Mouse (Mus musculus): ENCODE results near the gene Nkg7. TPM values are rescaled to one million over a fixed set of nuclear protein-coding genes. Genes with fewer than 3 reads are reported as not detected.
A peak's percentile ranks its signal among the peaks of the same experiment; 100 is the strongest.

The Nkg7 gene
- polyA plus RNA-seq, 1 experiment from 2014 or later, result not detected

DNA sequence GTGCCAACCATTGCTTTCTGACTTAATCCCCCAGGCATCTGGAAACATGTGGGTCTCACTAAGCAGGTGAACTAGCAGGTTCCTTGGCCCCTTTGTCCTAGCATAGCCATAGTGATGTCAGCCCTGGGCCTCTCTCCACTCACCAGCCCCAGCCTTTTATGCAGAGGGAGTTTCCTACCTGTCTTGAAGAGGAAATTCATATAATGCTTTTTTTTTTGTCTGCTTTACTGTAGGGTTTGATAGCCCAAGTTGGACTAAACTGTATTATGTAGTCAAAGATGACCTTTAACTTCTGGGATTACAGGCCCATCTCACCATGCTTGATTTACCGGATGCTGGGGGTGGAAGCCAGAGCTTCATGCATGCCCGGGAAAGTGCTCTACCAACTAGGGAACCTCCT lies 12.9 kb downstream of the Nkg7 start:
- peaks cover 4% of the 10 kb centered on the region for H3K4me1 ChIP-seq (replicated peaks)
- no peak overlapping the region for H3K27ac ChIP-seq
- peaks cover 23% of the 10 kb centered on the region for H3K36me3 ChIP-seq
- no peaks in the 10 kb centered on the region for H3K9me3 ChIP-seq
- no peak overlapping the region for H3K4me3 ChIP-seq (replicated peaks)
- 94% methylated on average over 2 of the region's 2 CpGs for WGBS
- H3K9ac ChIP-seq (replicated peaks), result no peak overlapping the region
- H3K4me2 ChIP-seq (replicated peaks), result no peak overlapping the region
- no peaks in the 10 kb centered on the region for H3K27me3 ChIP-seq
- no peak for ATAC-seq

- H3K27me3 ChIP-seq, result no peaks in the 10 kb centered on the region
- H3K27ac ChIP-seq, result no peak overlapping the region
- H3K36me3 ChIP-seq, result peaks cover 40% of the 10 kb centered on the region
- H3K4me3 ChIP-seq (replicated peaks), result no peak overlapping the region
- no peaks in the 10 kb centered on the region for H3K4me1 ChIP-seq (replicated peaks)
- no peak overlapping the region for H3K9ac ChIP-seq (replicated peaks)
- no peak for ATAC-seq
- no peaks in the 10 kb centered on the region for H3K9me3 ChIP-seq
- 93% methylated on average over 11 of the region's 11 CpGs for WGBS
- no peak overlapping the region for H3K4me2 ChIP-seq (replicated peaks)
These were observed 14.9 kb downstream of the Nkg7 start for GRCm38 (mm10) chr7:43451726-43452125.

DNA sequence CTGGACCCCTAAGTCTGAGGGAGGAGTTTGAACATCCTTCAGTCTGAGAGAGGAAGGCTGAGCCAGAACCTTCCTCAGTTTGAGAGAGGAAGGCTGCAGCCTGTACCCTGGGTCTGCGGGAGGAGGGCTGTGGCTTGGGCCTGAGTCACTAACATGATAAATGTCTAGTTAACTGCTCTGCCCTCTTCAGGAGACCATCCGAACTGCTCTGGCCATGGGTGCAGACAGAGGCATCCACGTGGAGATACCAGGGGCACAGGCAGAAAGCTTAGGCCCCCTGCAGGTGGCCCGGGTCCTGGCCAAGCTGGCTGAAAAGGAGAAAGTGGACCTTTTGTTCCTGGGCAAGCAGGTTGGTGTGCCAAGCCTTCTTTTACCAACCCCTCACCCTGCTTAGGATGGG lies 15.7 kb downstream of the Nkg7 start:
- Histone ChIP-seq H3K4me2 (replicated peaks) (no peak overlapping the region), H3K4me1 (replicated peaks) (no peaks in the 10 kb centered on the region), H3K36me3 (peaks cover 49% of the 10 kb centered on the region), H3K9ac (replicated peaks) (no peak overlapping the region), H3K27me3 (no peaks in the 10 kb centered on the region), H3K9me3 (no peaks in the 10 kb centered on the region), H3K27ac (no peak overlapping the region), H3K4me3 (replicated peaks) (no peak overlapping the region)
- 47% methylated on average over 4 of the region's 4 CpGs for WGBS
- peak; percentile 39; the same call in 1 of the 2 replicates for ATAC-seq

DNA sequence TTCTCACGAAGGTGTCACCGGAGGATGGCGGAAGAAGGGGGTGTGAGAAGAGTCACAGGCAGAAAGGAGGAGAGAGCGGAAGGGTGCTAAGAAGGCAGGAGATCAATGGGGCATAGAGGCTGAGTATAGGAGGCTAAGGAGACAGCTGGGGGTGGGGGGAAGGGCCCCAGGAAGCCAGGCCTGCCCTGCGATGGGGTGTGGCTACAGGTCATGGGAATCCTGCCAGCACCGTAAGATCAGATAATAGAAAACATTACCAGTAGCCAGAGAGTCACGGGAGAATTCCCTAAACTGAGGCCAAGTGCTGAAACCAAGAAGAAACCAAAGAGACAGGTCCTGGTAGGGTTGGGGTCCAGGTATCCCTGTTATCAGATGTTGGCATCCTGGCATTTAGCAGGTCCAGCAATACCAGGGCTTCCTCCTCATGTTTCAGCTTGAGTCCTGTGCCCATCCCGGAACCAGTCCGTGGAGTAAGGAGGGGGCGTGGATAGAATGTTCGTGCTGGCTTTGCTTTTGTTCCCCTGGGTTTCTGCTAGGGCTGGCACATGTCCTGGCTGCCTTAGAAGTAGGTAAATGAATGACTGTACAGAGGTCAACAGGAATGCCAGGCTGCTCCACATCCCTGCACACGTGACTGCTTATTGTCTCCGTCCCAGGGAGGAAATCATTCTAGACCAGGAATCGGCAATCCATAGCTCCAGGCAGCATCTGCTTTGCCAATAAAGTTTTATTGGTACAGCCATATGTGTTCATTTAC lies 16.9 kb downstream of the Nkg7 start:
- H3K9me3 ChIP-seq, result no peaks in the 10 kb centered on the region
- H3K36me3 ChIP-seq, result peaks cover 56% of the 10 kb centered on the region
- no peaks in the 10 kb centered on the region for H3K4me1 ChIP-seq (replicated peaks)
- H3K4me2 ChIP-seq (replicated peaks), result no peak overlapping the region
- no peaks in the 10 kb centered on the region for H3K27me3 ChIP-seq
- ATAC-seq, result no peak
- no peak overlapping the region for H3K9ac ChIP-seq (replicated peaks)
- no peak overlapping the region for H3K4me3 ChIP-seq (replicated peaks)
- no peak overlapping the region for H3K27ac ChIP-seq
- 95% methylated on average over 14 of the region's 14 CpGs for WGBS

DNA sequence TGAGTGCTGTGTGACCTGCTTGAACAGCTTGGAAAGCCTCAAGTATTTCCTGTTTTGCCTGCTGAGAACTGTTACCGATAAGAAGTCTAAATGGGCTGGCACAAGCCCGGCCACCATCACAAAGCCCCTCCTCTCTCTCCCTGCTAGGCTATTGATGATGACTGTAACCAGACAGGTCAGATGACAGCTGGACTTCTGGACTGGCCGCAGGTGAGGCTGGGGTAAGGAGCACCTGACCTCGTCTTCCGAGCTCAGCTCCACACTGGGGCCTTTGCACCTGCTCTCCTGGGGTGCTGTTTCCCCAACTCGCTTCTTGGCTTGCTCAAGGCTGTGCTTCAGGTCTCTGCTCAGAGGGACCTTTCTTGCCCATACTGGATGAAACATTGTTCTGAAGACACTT lies 17.5 kb downstream of the Nkg7 start:
- Histone ChIP-seq H3K4me3 (replicated peaks) (no peak overlapping the region), H3K9ac (replicated peaks) (no peak overlapping the region), H3K9me3 (no peaks in the 10 kb centered on the region), H3K4me1 (replicated peaks) (no peaks in the 10 kb centered on the region), H3K4me2 (replicated peaks) (no peak overlapping the region), H3K27ac (no peak overlapping the region), H3K27me3 (no peaks in the 10 kb centered on the region), H3K36me3 (peaks cover 56% of the 10 kb centered on the region)
- 93% methylated on average over 6 of the region's 6 CpGs for WGBS
- no peak for ATAC-seq

DNA sequence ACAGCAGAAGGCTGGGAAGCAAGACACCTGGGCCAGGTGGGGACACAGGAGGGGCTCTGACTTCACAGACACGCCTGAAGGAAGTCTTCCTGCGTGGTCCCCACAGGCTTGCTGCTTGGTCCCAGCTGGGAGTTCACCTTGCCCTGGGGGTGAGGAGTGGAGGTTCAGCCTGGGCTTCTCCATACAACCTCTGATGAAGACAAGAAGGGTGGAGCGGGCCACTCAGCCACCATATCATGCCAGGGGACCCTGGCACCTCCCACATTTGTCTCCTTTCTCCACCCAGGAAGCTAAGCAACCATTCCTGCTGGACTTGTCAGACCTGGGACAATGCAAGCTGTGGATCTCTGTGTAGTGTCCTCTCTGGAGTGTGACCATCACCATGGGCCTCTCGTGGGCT lies 26.0 kb downstream of the Nkg7 start, which contains the start of gene Vsig10l:
Gene Vsig10l, plus strand, starts transcription at position 301 of the 400 bp plus-strand sequence.
- WGBS, result 69% methylated on average over 4 of the region's 4 CpGs
- Histone ChIP-seq H3K4me2 (replicated peaks) (no peak within 1 kb of the TSS), H3K4me3 (replicated peaks) (no peak within 1 kb of the TSS), H3K36me3 (peaks cover 5% of the 10 kb centered on the region), H3K9ac (replicated peaks) (no peak within 1 kb of the TSS), H3K9me3 (no peaks in the 10 kb centered on the region), H3K4me1 (replicated peaks) (peaks cover 18% of the 10 kb centered on the region), H3K27me3 (peaks cover 18% of the 10 kb centered on the region), H3K27ac (no peak within 1 kb of the TSS)
- ATAC-seq, result no peak

GRCm38 (mm10) chr7:43463976-43464375 lies 27.1 kb downstream of the Nkg7 start:
- Histone ChIP-seq H3K4me3 (replicated peaks) (no peak overlapping the region), H3K9me3 (no peaks in the 10 kb centered on the region), H3K27me3 (peaks cover 24% of the 10 kb centered on the region), H3K27ac (no peak overlapping the region), H3K4me2 (replicated peaks) (no peak overlapping the region), H3K9ac (replicated peaks) (no peak overlapping the region), H3K36me3 (no peaks in the 10 kb centered on the region), H3K4me1 (replicated peaks) (peaks cover 18% of the 10 kb centered on the region)
- WGBS, result 84% methylated on average over 7 of the region's 7 CpGs
- no peak for ATAC-seq

DNA sequence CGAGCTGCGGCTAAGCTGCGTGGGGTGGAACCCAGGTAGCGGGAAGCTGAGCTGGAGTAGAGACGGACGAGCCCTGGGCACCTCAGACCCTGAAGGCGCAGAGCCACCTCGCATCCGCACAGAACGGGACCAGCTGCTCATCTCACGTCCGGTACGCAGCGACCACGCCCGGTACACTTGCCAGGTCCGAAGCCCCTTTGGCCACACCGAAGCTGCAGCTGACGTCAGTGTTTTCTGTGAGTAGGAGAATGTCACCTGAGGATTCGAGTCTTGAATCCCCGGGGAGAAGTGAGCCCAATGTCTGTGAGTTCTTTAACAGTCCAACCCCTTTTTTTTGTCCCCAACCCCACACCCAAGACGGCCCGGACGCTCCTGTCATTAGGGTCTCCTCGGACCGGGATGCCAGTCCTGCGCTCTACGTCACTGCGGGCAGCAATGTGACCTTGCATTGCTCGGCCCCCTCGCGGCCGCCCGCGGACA lies 28.0 kb downstream of the Nkg7 start:
- ATAC-seq, result peak; percentile 79
- 5% methylated on average over 35 of the region's 35 CpGs for WGBS
- Histone ChIP-seq H3K4me3 (replicated peaks) (peak overlapping the region; percentile 49), H3K27ac (no peak overlapping the region), H3K4me2 (replicated peaks) (peak overlapping the region; percentile 76), H3K27me3 (peaks cover 24% of the 10 kb centered on the region), H3K4me1 (replicated peaks) (peaks cover 18% of the 10 kb centered on the region), H3K36me3 (no peaks in the 10 kb centered on the region), H3K9me3 (no peaks in the 10 kb centered on the region), H3K9ac (replicated peaks) (peak overlapping the region; percentile 64)

- peak; percentile 82 for ATAC-seq
- no peak overlapping the region for H3K27ac ChIP-seq
- under 1% methylated on average over 33 of the region's 33 CpGs for WGBS
These were observed 28.6 kb downstream of the Nkg7 start for GRCm38 (mm10) chr7:43465344-43466098.

DNA sequence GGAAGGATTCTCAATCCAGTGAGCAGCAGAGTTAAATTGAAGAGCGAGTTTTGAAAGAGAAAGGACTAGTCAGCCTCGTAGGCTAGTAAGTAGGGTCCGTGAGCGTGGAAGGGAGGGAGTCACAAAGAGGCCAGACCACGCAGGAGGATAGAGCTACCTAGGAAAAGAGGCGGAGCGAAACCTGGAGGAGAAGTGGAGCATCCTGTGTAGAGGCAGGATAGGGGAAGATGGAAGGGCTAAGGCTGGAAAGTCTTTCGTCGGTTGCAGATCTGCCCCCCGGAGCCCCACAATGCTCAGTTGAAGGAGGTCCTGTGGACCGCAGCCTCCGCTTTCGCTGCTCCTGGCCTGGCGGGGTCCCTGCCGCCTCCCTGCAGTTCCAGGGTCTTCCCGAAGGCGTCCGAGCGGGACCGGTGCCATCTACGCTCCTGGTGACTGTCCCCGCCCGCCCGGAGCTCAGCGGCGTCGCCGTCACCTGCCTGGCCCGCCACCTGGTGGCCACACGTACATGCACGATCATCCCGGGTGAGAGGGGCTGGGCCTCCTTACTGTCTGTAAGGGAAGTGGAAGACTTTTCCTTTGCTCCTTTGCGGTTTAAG lies 29.3 kb downstream of the Nkg7 start:
- Histone ChIP-seq H3K9me3 (no peaks in the 10 kb centered on the region), H3K9ac (replicated peaks) (peak overlapping the region; percentile 54), H3K27ac (no peak overlapping the region), H3K4me3 (replicated peaks) (peak overlapping the region; percentile 49), H3K36me3 (no peaks in the 10 kb centered on the region), H3K4me2 (replicated peaks) (peak overlapping the region; percentile 76), H3K4me1 (replicated peaks) (peaks cover 18% of the 10 kb centered on the region), H3K27me3 (peaks cover 24% of the 10 kb centered on the region)
- peak; percentile 69 for ATAC-seq
- WGBS, result 2% methylated on average over 32 of the region's 33 CpGs

More at GRCm38 (mm10) chr7:43465344-43466098, 28.6 kb downstream of the Nkg7 start:
- Histone ChIP-seq H3K9me3 (no peaks in the 10 kb centered on the region), H3K9ac (replicated peaks) (peak overlapping the region; percentile 64), H3K4me2 (replicated peaks) (peak overlapping the region; percentile 76), H3K4me3 (replicated peaks) (peak overlapping the region; percentile 49), H3K27me3 (peaks cover 24% of the 10 kb centered on the region), H3K4me1 (replicated peaks) (peaks cover 18% of the 10 kb centered on the region), H3K36me3 (no peaks in the 10 kb centered on the region)

- H3K36me3 ChIP-seq, result peaks cover 16% of the 10 kb centered on the region
- H3K27ac ChIP-seq, result no peak overlapping the region
- ATAC-seq, result no peak
- no peak overlapping the region for H3K9ac ChIP-seq (replicated peaks)
- peaks cover 13% of the 10 kb centered on the region for H3K27me3 ChIP-seq
- 37% methylated on average over 8 of the region's 8 CpGs for WGBS
- H3K9me3 ChIP-seq, result no peaks in the 10 kb centered on the region
- peaks cover 15% of the 10 kb centered on the region for H3K4me1 ChIP-seq (replicated peaks)
- no peak overlapping the region for H3K4me3 ChIP-seq (replicated peaks)
- H3K4me2 ChIP-seq (replicated peaks), result no peak overlapping the region
These were observed 33.5 kb downstream of the Nkg7 start for GRCm38 (mm10) chr7:43470373-43470772.

GRCm38 (mm10) chr7:43475706-43476105 lies 38.8 kb downstream of the Nkg7 start:
- 17% methylated on average over 23 of the region's 23 CpGs for WGBS

More at GRCm38 (mm10) chr7:43475706-43476105, 38.8 kb downstream of the Nkg7 start:
- Histone ChIP-seq H3K4me1 (replicated peaks) (peaks cover 10% of the 10 kb centered on the region), H3K9me3 (no peaks in the 10 kb centered on the region), H3K36me3 (peaks cover 39% of the 10 kb centered on the region), H3K4me3 (replicated peaks) (no peak overlapping the region), H3K27me3 (peaks cover 31% of the 10 kb centered on the region), H3K9ac (replicated peaks) (no peak overlapping the region), H3K27ac (no peak overlapping the region), H3K4me2 (replicated peaks) (no peak overlapping the region)
- ATAC-seq, result no peak

Measured in midbrain, embryonic 13.5 days (tissue).